Mouse (Mus musculus) limb, embryonic 11.5 days (tissue): Measurements from ENCODE around the gene Slfn1. TPM values are rescaled to one million over a fixed set of nuclear protein-coding genes. Genes with fewer than 3 reads are reported as not detected.

Source experiments
- ATAC-seq: fragments of 200-750 bp; cut with Nextera tagmentation; 2 replicates; pipeline ENCODE4 v1.8.0; 2017; ENCODE audit warnings: low read depth; ENCODE audit not compliant: insufficient number of reproducible peaks, low FRiP score, low TSS enrichment
- DNase-seq: peaks from one replicate; pipeline ENCODE4 v3.0.0-alpha.2; 2015; ENCODE audit warnings: low spot score
- H3K27ac ChIP-seq: fragments of 300-500 bp; sonication (generic); replicated peaks from 2 replicates; pipeline ENCODE4 v1.5.1; 2014; ENCODE audit warnings: low read depth, mild to moderate bottlenecking, low read length
- H3K27me3 ChIP-seq: fragments of 300-500 bp; sonication (generic); 2 replicates; pipeline ENCODE4 v1.6.1; 2014; ENCODE audit warnings: mild to moderate bottlenecking, low read length, mixed read lengths; ENCODE audit not compliant: control insufficient read depth, insufficient read depth
- H3K36me3 ChIP-seq: fragments of 300-500 bp; sonication (generic); 2 replicates; pipeline ENCODE4 v1.6.1; 2014; ENCODE audit warnings: mild to moderate bottlenecking, low read length, moderate library complexity, mixed read lengths; ENCODE audit not compliant: control insufficient read depth, insufficient read depth
- H3K4me1 ChIP-seq: fragments of 300-500 bp; sonication (generic); 2 replicates; pipeline ENCODE4 v1.6.1; 2014; ENCODE audit warnings: low read length, mixed read lengths; ENCODE audit not compliant: control insufficient read depth, insufficient read depth
- H3K4me2 ChIP-seq: fragments of 300-500 bp; sonication (generic); 2 replicates; pipeline ENCODE4 v1.6.1; 2014; ENCODE audit warnings: low read depth, mild to moderate bottlenecking, moderate library complexity; ENCODE audit not compliant: severe bottlenecking
- H3K4me3 ChIP-seq: fragments of 300-500 bp; sonication (generic); 2 replicates; pipeline ENCODE4 v1.5.1; 2014; ENCODE audit warnings: low read depth, low read length
- H3K9ac ChIP-seq: fragments of 300-500 bp; sonication (generic); 2 replicates; pipeline ENCODE4 v1.6.1; 2014; ENCODE audit warnings: mild to moderate bottlenecking, low read length
- H3K9me3 ChIP-seq: fragments of 300-500 bp; sonication (generic); 2 replicates; pipeline ENCODE4 v1.6.1; 2016; ENCODE audit warnings: low read length; ENCODE audit not compliant: control insufficient read depth
- WGBS: fragments of 180-500 bp; shearing (Covaris S2); extraction: QIAGEN DNeasy Blood & Tissue Kit; methylation state at CpG from one replicate; pipeline ENCODE4 v1.1.7; 2014; 5-methylcytosine and 5-hydroxymethylcytosine counted together
- polyA plus RNA-seq: library from polyadenylated mRNA; unstranded; fragments of >200 nt; fragmentation: Nextera tagmentation; extraction: Ambion mirVana; gene quantifications from 2 replicates; pipeline ENCODE4 v1.2.1, GENCODE M21; 2014

Gene Slfn1
- polyA plus RNA-seq = not detected in 2 replicates

GRCm38 (mm10) chr11:83116597-83117227 lies at the start of gene Slfn1:
Slfn1 (plus strand) TSS chr11:83116849.
- DNase-seq = peak; percentile 9
- ATAC-seq = no peak
- Histone ChIP-seq H3K9me3 (no peaks in the 10 kb centered on the region), H3K9ac (no peak within 1 kb of the TSS), H3K27me3 (no peaks in the 10 kb centered on the region), H3K27ac (no peak within 1 kb of the TSS), H3K4me3 (no peak within 1 kb of the TSS), H3K4me1 (no peaks in the 10 kb centered on the region), H3K36me3 (no peaks in the 10 kb centered on the region), H3K4me2 (no peak within 1 kb of the TSS)
- 85% methylated on average over 13 of the region's 13 CpGs for WGBS

- no peak for ATAC-seq
- H3K27me3 ChIP-seq = no peaks in the 10 kb centered on the region
- DNase-seq = no peak
- no peaks in the 10 kb centered on the region for H3K9me3 ChIP-seq
- WGBS = 75% methylated on average over 4 of the region's 4 CpGs
- no peak overlapping the region for H3K27ac ChIP-seq
- no peak overlapping the region for H3K4me3 ChIP-seq
- no peaks in the 10 kb centered on the region for H3K4me1 ChIP-seq
- no peak overlapping the region for H3K4me2 ChIP-seq
- H3K9ac ChIP-seq = no peak overlapping the region
- H3K36me3 ChIP-seq = no peaks in the 10 kb centered on the region
Observed at GRCm38 (mm10) chr11:83067982-83068694, 48.5 kb upstream of the Slfn1 start.

GRCm38 (mm10) chr11:83070321-83070970 lies 46.2 kb upstream of the Slfn1 start:
- ATAC-seq = no peak
- 88% methylated on average over 15 of the region's 15 CpGs for WGBS
- no peaks in the 10 kb centered on the region for H3K4me1 ChIP-seq
- no peaks in the 10 kb centered on the region for H3K36me3 ChIP-seq
- H3K9ac ChIP-seq = no peak overlapping the region
- no peaks in the 10 kb centered on the region for H3K9me3 ChIP-seq
- no peak overlapping the region for H3K27ac ChIP-seq
- H3K4me2 ChIP-seq = no peak overlapping the region
- no peak overlapping the region for H3K4me3 ChIP-seq
- H3K27me3 ChIP-seq = no peaks in the 10 kb centered on the region
- DNase-seq = no peak

GRCm38 (mm10) chr11:83077714-83078422 lies 38.8 kb upstream of the Slfn1 start:
- no peak overlapping the region for H3K4me3 ChIP-seq
- DNase-seq = no peak
- no peak for ATAC-seq
- no peaks in the 10 kb centered on the region for H3K9me3 ChIP-seq
- H3K4me1 ChIP-seq = no peaks in the 10 kb centered on the region
- WGBS = 73% methylated on average over 3 of the region's 3 CpGs
- H3K27ac ChIP-seq = no peak overlapping the region
- H3K4me2 ChIP-seq = no peak overlapping the region
- no peak overlapping the region for H3K9ac ChIP-seq
- H3K27me3 ChIP-seq = no peaks in the 10 kb centered on the region
- H3K36me3 ChIP-seq = no peaks in the 10 kb centered on the region

- H3K9ac ChIP-seq = no peak overlapping the region
- ATAC-seq (no peak), DNase-seq (no peak)
- no peaks in the 10 kb centered on the region for H3K36me3 ChIP-seq
- no peak overlapping the region for H3K27ac ChIP-seq
- 92% methylated on average over 5 of the region's 5 CpGs for WGBS
- no peaks in the 10 kb centered on the region for H3K9me3 ChIP-seq
- H3K4me2 ChIP-seq = no peak overlapping the region
- H3K27me3 ChIP-seq = no peaks in the 10 kb centered on the region
- no peak overlapping the region for H3K4me3 ChIP-seq
- no peaks in the 10 kb centered on the region for H3K4me1 ChIP-seq
Observed at GRCm38 (mm10) chr11:83078423-83079140, 38.1 kb upstream of the Slfn1 start.

- ATAC-seq = no peak
- H3K4me3 ChIP-seq = no peak overlapping the region
- H3K27ac ChIP-seq = no peak overlapping the region
- no peaks in the 10 kb centered on the region for H3K4me1 ChIP-seq
- DNase-seq = no peak
- whole genome bisulfite sequencing = 81% methylated on average over 9 of the region's 9 CpGs
- H3K36me3 ChIP-seq = no peaks in the 10 kb centered on the region
- no peak overlapping the region for H3K4me2 ChIP-seq
- no peaks in the 10 kb centered on the region for H3K9me3 ChIP-seq
- no peak overlapping the region for H3K9ac ChIP-seq
- H3K27me3 ChIP-seq = no peaks in the 10 kb centered on the region
Observed at GRCm38 (mm10) chr11:83079487-83080199, 37.0 kb upstream of the Slfn1 start.

GRCm38 (mm10) chr11:83082741-83083473 lies 33.7 kb upstream of the Slfn1 start:
- Histone ChIP-seq H3K27me3 (no peaks in the 10 kb centered on the region), H3K36me3 (no peaks in the 10 kb centered on the region), H3K9ac (no peak overlapping the region), H3K4me1 (no peaks in the 10 kb centered on the region), H3K27ac (no peak overlapping the region), H3K4me2 (no peak overlapping the region), H3K4me3 (no peak overlapping the region), H3K9me3 (no peaks in the 10 kb centered on the region)
- no peak for DNase-seq
- WGBS = 68% methylated on average over 7 of the region's 7 CpGs
- no peak for ATAC-seq
